Mouse (Mus musculus): ENCODE measurements around the gene Srsf2. TPM values are rescaled to one million over a fixed set of nuclear protein-coding genes. Genes with fewer than 3 reads are reported as not detected.

The Srsf2 gene
- polyA plus RNA-seq, 1 experiment from 2014 or later: 1,044 TPM

DNA sequence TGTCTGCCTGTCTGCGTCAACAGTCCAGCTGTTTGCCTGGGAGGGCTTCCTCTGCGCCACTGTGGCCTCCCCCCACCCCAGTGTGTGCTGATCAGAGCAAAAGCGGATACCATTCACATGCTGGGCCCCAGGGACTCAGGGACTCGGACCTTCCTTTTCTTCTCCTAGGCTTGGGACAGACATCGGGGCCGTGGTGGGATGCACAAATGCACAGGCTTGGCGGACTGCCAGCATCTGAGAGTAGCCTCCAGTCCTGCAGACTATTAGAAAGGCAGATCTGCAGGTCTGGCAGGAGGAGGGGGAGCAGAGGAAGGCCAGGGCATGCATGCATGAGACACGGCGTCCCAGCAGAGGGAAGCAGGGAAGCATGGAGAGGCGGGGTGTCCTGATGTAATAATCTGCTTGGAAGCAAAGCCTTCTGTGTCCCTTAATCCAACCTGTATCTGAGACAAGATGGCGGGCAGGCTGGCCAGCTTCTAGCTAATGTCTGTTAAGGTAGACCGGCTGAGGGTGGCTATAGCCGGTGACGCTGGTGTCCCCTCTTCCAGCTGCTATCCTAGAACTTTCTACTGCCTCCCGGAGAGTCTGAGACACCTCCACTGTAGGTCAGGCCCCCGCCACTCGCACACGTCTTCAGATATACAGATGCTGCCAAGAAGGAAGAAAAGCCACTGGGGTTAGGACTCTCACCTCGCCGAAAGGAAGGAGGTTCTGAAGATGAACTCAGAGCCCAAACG is 39.9 kb downstream of the Srsf2 start:
- Histone ChIP-seq H3K4me2 (ENCODE audit: low read depth, severe bottlenecking) (no peak overlapping the region), H3K27me3 (ENCODE audit: control insufficient read depth, insufficient read depth, low read length) (no peaks in the 10 kb centered on the region), H3K27ac (replicated peaks; ENCODE audit: low read depth, low read length) (peak overlapping the region; percentile 4; the same call in 1 of the 2 replicates), H3K9me3 (ENCODE audit: control insufficient read depth, low read length) (no peaks in the 10 kb centered on the region), H3K36me3 (ENCODE audit: control insufficient read depth, insufficient read depth, low read length) (no peaks in the 10 kb centered on the region), H3K9ac (ENCODE audit: low read length) (no peak overlapping the region), H3K4me1 (ENCODE audit: control insufficient read depth, insufficient read depth, low read length) (peaks cover 48% of the 10 kb centered on the region), H3K4me3 (ENCODE audit: low read depth, low read length) (no peak overlapping the region)
- DNase-seq (ENCODE audit: low spot score) (peak; percentile 66), ATAC-seq (ENCODE audit: insufficient number of reproducible peaks, low FRiP score, low TSS enrichment, low read depth) (no peak)
- 53% methylated on average over 21 of the region's 21 CpGs for WGBS

DNA sequence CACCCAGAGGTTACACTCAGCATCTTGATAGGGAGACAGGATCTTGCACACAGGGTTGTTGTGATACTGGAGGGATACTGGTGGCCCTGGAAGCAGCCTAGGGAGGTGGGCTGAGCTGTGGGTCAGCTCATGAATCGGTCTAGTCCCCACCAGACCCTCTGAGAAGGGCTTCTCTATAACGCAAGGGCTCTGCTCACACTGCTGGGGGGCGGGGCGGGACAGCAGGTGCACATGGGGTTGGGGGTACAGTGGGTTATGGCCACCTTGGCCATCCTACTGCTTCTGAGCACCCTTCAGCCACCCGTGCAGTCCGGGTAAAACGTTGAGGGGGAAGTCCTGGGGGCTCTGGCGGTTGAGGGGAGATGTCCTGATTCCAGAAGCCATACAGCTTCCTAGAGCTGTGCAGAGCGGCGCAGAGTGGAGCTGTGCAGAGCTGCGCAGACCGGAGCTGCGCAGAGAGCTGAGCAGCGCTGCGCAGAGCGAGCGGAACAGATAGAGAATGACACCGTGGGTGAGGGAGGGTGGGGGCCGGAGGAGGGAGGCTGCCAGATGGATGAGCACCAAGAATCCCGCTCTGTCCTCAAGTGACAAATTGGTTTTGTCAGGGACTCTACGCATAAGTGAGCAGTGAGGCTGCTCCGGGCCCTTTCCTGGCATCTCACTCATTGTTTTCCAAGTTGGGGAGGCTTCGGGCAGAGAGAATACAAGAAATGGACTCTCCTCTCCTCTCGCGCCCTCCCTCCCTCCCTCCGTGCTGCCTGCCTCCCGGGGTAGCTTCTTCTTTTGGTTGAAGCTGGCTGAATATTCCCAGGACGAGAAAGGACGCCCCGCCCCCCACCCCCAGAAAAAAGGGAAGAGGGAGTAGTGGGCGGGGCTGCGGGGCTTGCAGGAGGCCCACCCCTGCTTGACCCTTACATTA is 41.7 kb downstream of the Srsf2 start:
- Histone ChIP-seq H3K4me3 (ENCODE audit: low read depth, low read length) (peak overlapping the region; percentile 29), H3K27ac (replicated peaks; ENCODE audit: low read depth, low read length) (peak overlapping the region; percentile 36; the same call in 1 of the 2 replicates), H3K9ac (ENCODE audit: low read length) (peak overlapping the region; percentile 13; the same call in 1 of the 2 replicates), H3K36me3 (ENCODE audit: control insufficient read depth, insufficient read depth, low read length) (no peaks in the 10 kb centered on the region), H3K27me3 (ENCODE audit: control insufficient read depth, insufficient read depth, low read length) (no peaks in the 10 kb centered on the region), H3K4me1 (ENCODE audit: control insufficient read depth, insufficient read depth, low read length) (peaks cover 49% of the 10 kb centered on the region), H3K9me3 (ENCODE audit: control insufficient read depth, low read length) (no peaks in the 10 kb centered on the region), H3K4me2 (ENCODE audit: low read depth, severe bottlenecking) (peak overlapping the region; percentile 70)
- WGBS: 9% methylated on average over 30 of the region's 32 CpGs
- DNase-seq (ENCODE audit: low spot score) (peak; percentile 52), ATAC-seq (ENCODE audit: insufficient number of reproducible peaks, low FRiP score, low TSS enrichment, low read depth) (peak; percentile 59; the same call in 1 of the 2 replicates)

DNA sequence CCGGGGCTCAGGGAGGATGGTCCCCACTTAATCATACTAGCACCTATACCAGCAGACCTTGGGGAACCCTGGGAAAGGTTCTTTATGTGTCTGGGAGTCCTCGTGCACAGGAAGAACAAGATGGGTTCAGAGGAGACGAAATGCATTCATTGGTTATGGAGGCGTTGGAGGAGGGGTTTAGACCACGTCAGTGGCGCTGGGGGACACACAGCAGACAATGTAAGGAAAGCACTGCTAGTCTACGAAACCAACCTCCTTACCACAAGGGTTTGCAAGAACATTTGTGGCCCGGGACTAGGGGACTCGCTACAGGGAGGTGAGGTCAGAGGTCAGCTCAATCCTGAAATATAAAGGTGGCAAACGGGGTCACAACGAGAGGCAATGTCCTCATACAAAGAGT is 42.4 kb downstream of the Srsf2 start:
- Histone ChIP-seq H3K27ac (replicated peaks; ENCODE audit: low read depth, low read length) (no peak overlapping the region), H3K9me3 (ENCODE audit: control insufficient read depth, low read length) (no peaks in the 10 kb centered on the region), H3K27me3 (ENCODE audit: control insufficient read depth, insufficient read depth, low read length) (no peaks in the 10 kb centered on the region), H3K9ac (ENCODE audit: low read length) (no peak overlapping the region), H3K4me3 (ENCODE audit: low read depth, low read length) (no peak overlapping the region), H3K36me3 (ENCODE audit: control insufficient read depth, insufficient read depth, low read length) (no peaks in the 10 kb centered on the region), H3K4me2 (ENCODE audit: low read depth, severe bottlenecking) (no peak overlapping the region), H3K4me1 (ENCODE audit: control insufficient read depth, insufficient read depth, low read length) (peaks cover 49% of the 10 kb centered on the region)
- WGBS: 65% methylated on average over 11 of the region's 11 CpGs
- DNase-seq (ENCODE audit: low spot score) (no peak), ATAC-seq (ENCODE audit: insufficient number of reproducible peaks, low FRiP score, low TSS enrichment, low read depth) (no peak)

DNA sequence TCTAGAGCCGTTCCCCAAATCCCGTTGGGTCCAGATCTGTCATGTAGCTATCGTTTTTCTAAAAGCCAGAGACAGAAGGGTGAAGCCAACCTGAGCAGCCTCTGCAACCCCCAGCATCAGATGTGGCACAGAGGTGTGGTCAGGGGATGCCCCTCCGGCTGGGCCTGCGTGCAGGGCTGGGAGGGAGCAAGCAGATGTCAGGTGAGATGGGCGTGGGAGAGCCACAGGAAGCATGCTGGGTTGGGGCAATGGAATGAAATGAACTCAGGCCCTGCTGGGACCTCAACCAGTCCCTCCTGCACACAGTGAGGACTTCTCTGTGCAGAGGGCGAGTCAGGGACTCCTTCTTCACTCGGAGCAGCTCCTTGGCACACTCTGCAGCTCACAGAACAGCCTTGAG is 43.4 kb downstream of the Srsf2 start:
- Histone ChIP-seq H3K27ac (replicated peaks; ENCODE audit: low read depth, low read length) (no peak overlapping the region), H3K9ac (ENCODE audit: low read length) (no peak overlapping the region), H3K4me2 (ENCODE audit: low read depth, severe bottlenecking) (no peak overlapping the region), H3K9me3 (ENCODE audit: control insufficient read depth, low read length) (no peaks in the 10 kb centered on the region), H3K4me3 (ENCODE audit: low read depth, low read length) (no peak overlapping the region), H3K36me3 (ENCODE audit: control insufficient read depth, insufficient read depth, low read length) (no peaks in the 10 kb centered on the region), H3K4me1 (ENCODE audit: control insufficient read depth, insufficient read depth, low read length) (peaks cover 40% of the 10 kb centered on the region), H3K27me3 (ENCODE audit: control insufficient read depth, insufficient read depth, low read length) (no peaks in the 10 kb centered on the region)
- no peak for DNase-seq (ENCODE audit: low spot score)
- WGBS: 76% methylated on average over 8 of the region's 8 CpGs
- no peak for ATAC-seq (ENCODE audit: insufficient number of reproducible peaks, low FRiP score, low TSS enrichment, low read depth)

DNA sequence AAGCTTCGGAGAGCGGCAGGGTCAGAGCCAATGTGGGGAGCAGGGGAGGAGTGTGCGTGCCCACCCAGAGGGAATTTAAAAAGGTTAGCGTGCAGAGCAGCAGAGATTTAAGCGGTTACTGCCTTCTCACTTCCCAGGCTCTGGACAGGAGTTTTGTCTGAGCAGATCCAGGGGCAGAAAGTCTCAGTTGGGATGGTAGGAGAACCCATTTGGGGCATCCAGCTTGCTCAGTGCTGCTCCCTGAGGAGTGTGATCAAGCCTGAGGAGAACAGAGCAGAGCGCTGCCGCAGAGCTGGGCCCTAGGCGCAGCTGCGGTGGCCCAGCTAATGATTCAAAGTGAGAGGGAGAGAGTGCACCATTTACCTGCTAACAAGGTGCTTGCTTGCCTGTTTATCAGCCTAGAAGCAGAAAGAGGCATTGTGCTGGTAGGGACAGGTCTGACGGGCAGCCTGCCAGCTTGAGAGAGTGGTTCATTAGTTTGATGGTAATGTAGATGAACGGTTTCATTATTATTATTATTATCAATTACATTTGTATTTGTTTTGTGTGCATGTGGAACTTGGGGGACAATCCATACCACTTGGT is 44.0 kb downstream of the Srsf2 start:
- ATAC-seq (ENCODE audit: insufficient number of reproducible peaks, low FRiP score, low TSS enrichment, low read depth): no peak
- Histone ChIP-seq H3K4me1 (ENCODE audit: control insufficient read depth, insufficient read depth, low read length) (peaks cover 34% of the 10 kb centered on the region), H3K4me2 (ENCODE audit: low read depth, severe bottlenecking) (no peak overlapping the region)

DNA sequence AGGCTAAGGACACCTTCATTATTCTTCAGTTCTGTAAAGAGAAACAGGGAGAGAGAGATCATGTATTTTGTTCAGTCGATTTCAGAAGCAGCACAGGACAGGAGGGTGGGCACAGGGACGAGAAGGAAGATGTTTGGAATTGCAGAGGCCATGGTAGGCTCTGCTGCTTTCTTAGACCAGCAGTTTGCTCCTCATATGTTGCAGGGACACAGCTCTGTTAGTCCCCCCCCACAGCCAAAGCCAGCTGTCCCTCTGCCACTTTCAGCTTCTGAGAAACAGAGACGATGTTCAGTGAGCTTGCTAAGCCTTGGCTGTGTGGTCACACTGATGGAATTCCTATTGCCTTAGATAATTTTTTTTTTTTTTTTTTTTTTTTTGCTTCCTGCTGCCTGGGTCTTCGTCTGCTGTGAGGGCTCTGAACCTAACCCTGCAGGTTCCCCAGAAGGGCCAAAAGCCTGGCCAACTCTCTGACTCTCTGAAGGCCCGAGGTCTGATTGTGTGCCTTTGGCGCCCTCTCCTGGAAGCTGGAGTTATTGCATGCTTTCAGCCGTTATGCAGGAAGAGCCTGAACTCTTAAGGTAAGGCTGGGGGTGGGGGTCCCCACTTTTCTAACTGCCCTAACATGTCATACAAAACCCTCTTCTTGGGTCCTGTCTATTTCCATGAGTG is 44.8 kb downstream of the Srsf2 start:
- H3K4me3 ChIP-seq (ENCODE audit: low read depth, low read length): no peak overlapping the region
- WGBS: 33% methylated on average over 7 of the region's 7 CpGs
- H3K4me2 ChIP-seq (ENCODE audit: low read depth, severe bottlenecking): no peak overlapping the region; the same call in 1 of the 2 replicates
- H3K36me3 ChIP-seq (ENCODE audit: control insufficient read depth, insufficient read depth, low read length): no peaks in the 10 kb centered on the region
- H3K27ac ChIP-seq (replicated peaks; ENCODE audit: low read depth, low read length): no peak overlapping the region
- no peak overlapping the region for H3K9ac ChIP-seq (ENCODE audit: low read length)
- H3K4me1 ChIP-seq (ENCODE audit: control insufficient read depth, insufficient read depth, low read length): peaks cover 25% of the 10 kb centered on the region
- DNase-seq (ENCODE audit: low spot score) (peak; percentile 93), ATAC-seq (ENCODE audit: insufficient number of reproducible peaks, low FRiP score, low TSS enrichment, low read depth) (no peak; the same call in 1 of the 2 replicates)
- no peaks in the 10 kb centered on the region for H3K27me3 ChIP-seq (ENCODE audit: control insufficient read depth, insufficient read depth, low read length)
- no peaks in the 10 kb centered on the region for H3K9me3 ChIP-seq (ENCODE audit: control insufficient read depth, low read length)

More for the DNA sequence above, 44.0 kb downstream of the Srsf2 start:
- DNase-seq (ENCODE audit: low spot score): no peak
- Histone ChIP-seq H3K27me3 (ENCODE audit: control insufficient read depth, insufficient read depth, low read length) (no peaks in the 10 kb centered on the region), H3K36me3 (ENCODE audit: control insufficient read depth, insufficient read depth, low read length) (no peaks in the 10 kb centered on the region), H3K27ac (replicated peaks; ENCODE audit: low read depth, low read length) (no peak overlapping the region), H3K9me3 (ENCODE audit: control insufficient read depth, low read length) (no peaks in the 10 kb centered on the region), H3K4me3 (ENCODE audit: low read depth, low read length) (no peak overlapping the region), H3K9ac (ENCODE audit: low read length) (no peak overlapping the region)
- WGBS: 76% methylated on average over 11 of the region's 11 CpGs

DNA sequence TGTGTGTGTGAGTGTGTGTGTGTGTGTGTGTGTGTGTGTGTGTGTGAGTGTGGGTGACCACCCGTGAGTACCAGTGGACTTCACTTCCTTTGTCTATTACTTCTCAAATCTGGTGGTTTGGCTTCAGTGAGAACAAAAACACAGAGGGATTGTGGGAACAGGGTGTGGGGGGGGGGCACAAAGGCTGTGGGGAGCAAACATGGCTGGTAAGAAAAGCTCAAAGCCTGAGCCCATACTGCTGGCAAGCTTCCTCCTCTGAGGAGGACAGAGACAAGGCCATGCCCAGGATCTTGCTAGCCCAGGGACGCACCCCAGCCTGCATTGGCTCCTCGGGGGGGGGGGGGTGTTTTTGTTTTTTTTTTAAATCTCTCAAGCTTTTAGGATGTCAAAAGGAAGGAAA is 45.4 kb downstream of the Srsf2 start:
- Histone ChIP-seq H3K9ac (ENCODE audit: low read length) (no peak overlapping the region), H3K9me3 (ENCODE audit: control insufficient read depth, low read length) (no peaks in the 10 kb centered on the region), H3K4me2 (ENCODE audit: low read depth, severe bottlenecking) (no peak overlapping the region), H3K4me1 (ENCODE audit: control insufficient read depth, insufficient read depth, low read length) (peaks cover 20% of the 10 kb centered on the region), H3K4me3 (ENCODE audit: low read depth, low read length) (no peak overlapping the region), H3K27ac (replicated peaks; ENCODE audit: low read depth, low read length) (no peak overlapping the region), H3K27me3 (ENCODE audit: control insufficient read depth, insufficient read depth, low read length) (no peaks in the 10 kb centered on the region), H3K36me3 (ENCODE audit: control insufficient read depth, insufficient read depth, low read length) (no peaks in the 10 kb centered on the region)
- WGBS: 95% methylated on average over 3 of the region's 3 CpGs
- no peak for DNase-seq (ENCODE audit: low spot score)
- no peak for ATAC-seq (ENCODE audit: insufficient number of reproducible peaks, low FRiP score, low TSS enrichment, low read depth)

DNA sequence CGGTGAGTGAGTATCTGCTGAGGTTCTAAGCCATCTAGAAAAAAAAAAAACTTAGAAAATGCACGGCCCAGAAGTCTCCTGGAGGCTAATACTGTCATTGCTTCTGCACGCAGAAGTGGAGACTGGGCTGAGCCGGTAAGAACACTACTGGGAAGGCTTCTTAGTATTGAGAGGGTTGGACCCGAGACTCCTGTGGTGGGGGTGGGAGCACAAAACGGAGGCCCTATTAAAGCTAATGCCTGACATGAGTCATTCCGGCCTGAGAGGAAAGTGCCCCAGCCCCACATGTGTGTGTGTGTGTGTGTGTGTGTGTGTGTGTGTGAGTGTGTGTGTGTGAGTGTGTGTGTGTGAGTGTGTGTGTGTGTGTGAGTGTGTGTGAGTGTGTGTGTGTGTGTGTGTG is 45.8 kb downstream of the Srsf2 start:
- no peaks in the 10 kb centered on the region for H3K9me3 ChIP-seq (ENCODE audit: control insufficient read depth, low read length)
- no peak for DNase-seq (ENCODE audit: low spot score)

More for the DNA sequence above, 45.8 kb downstream of the Srsf2 start:
- WGBS: 67% methylated on average over 7 of the region's 7 CpGs
- no peak for ATAC-seq (ENCODE audit: insufficient number of reproducible peaks, low FRiP score, low TSS enrichment, low read depth)
- no peaks in the 10 kb centered on the region for H3K27me3 ChIP-seq (ENCODE audit: control insufficient read depth, insufficient read depth, low read length)
- no peak overlapping the region for H3K4me2 ChIP-seq (ENCODE audit: low read depth, severe bottlenecking)
- H3K4me1 ChIP-seq (ENCODE audit: control insufficient read depth, insufficient read depth, low read length): peaks cover 16% of the 10 kb centered on the region
- H3K27ac ChIP-seq (replicated peaks; ENCODE audit: low read depth, low read length): no peak overlapping the region
- no peaks in the 10 kb centered on the region for H3K36me3 ChIP-seq (ENCODE audit: control insufficient read depth, insufficient read depth, low read length)
- no peak overlapping the region for H3K4me3 ChIP-seq (ENCODE audit: low read depth, low read length)
- no peak overlapping the region for H3K9ac ChIP-seq (ENCODE audit: low read length)

Data from limb, embryonic 11.5 days (tissue).